Mouse (Mus musculus): Measurements from ENCODE around the gene Mettl7a2.

- TF ChIP-seq CTCF (IDR thresholded peaks at IDR 0.05; ENCODE audit: low read depth) (no peak), EP300 (IDR thresholded peaks at IDR 0.05; ENCODE audit: low read depth) (no peak)
These were observed 34.7 kb downstream of the Mettl7a2 start for GRCm38 (mm10) chr15:100387544-100388223.

Measured in liver, embryonic 14.5 days (tissue).